Mouse (Mus musculus): ENCODE results near the gene Tlr6. TPM values are rescaled to one million over a fixed set of nuclear protein-coding genes. Genes with fewer than 3 reads are reported as not detected.
A peak's percentile ranks its signal among the peaks of the same experiment; 100 is the strongest.

Gene Tlr6
- polyA plus RNA-seq, 1 experiment from 2014 or later, result 0.25 TPM

DNA sequence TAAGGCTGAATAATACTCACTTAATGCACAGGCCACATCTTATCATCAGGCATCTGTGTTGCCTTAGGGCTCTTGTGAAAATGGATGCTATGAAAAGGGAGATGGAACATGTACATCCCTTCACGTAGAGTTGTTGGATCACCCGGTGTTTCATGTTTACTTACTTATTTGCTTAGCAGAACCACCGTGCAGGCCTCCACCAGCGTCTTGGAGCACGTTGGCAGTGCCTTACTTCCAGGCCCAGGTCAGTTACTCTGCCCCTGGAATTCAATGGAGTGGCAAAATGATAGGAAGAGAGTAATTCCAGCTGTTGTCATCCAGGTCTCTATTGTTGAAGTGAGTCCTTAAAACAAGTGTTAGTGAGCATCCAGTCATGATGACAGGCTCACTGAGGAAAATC, 52.0 kb downstream of the Tlr6 start:
- Histone ChIP-seq H3K4me3 (ENCODE audit: low read length) (no peak overlapping the region), H3K36me3 (ENCODE audit: control insufficient read depth, insufficient read depth, low read length) (no peaks in the 10 kb centered on the region), H3K9me3 (ENCODE audit: control insufficient read depth, low read length) (no peaks in the 10 kb centered on the region), H3K27ac (ENCODE audit: low read depth, low read length) (no peak overlapping the region), H3K4me2 (ENCODE audit: low read length) (no peak overlapping the region), H3K27me3 (replicated peaks; ENCODE audit: control insufficient read depth, insufficient read depth, low read length) (no peaks in the 10 kb centered on the region), H3K4me1 (ENCODE audit: control insufficient read depth, insufficient read depth, low read depth, low read length) (no peaks in the 10 kb centered on the region), H3K9ac (ENCODE audit: low read depth, low read length) (no peak overlapping the region)
- 90% methylated on average over 5 of the region's 5 CpGs for WGBS
- no peak for ATAC-seq

DNA sequence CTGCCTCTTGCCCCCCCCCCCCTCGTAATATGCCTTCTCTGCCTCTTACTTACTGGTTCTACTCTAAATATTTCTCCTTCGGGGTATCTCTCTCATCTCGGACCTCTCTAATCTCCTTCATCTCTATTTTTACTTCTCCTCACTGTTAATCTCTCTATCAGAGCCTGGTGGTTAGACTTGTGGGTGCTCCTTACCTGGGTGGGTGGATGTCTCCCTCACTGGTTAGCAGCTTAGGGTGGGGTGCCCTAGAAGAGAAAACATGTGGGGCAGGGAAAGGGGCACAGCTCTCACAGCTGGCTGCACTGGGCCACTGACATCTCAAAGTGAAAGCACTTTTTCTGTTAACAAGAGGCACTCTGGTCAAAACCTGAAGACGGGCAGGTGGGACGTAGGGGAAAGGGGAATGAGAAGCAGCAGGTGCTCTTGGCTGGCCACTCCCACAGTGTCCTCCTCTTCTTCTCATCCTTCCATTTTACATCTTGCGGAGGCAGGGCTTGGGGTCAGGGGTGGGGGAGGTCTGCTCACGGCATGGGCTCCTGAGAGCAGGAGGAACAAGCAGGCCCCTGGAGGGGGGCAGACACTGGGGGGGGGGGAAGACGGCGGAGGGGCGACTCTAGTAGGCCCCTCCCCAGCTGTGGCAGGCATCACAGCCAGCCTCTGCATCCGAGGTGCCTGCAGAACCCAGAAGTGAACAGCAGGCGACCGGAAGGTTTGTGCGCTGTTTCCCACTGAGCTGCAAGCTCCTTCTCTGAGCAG, 54.2 kb downstream of the Tlr6 start:
- no peak overlapping the region for H3K4me3 ChIP-seq (ENCODE audit: low read length)
- no peak for ATAC-seq
- no peak overlapping the region for H3K27ac ChIP-seq (ENCODE audit: low read depth, low read length)
- no peaks in the 10 kb centered on the region for H3K36me3 ChIP-seq (ENCODE audit: control insufficient read depth, insufficient read depth, low read length)
- H3K9me3 ChIP-seq (ENCODE audit: control insufficient read depth, low read length), result peaks cover 4% of the 10 kb centered on the region; the same call in 1 of the 2 replicates
- no peak overlapping the region for H3K9ac ChIP-seq (ENCODE audit: low read depth, low read length)
- H3K4me1 ChIP-seq (ENCODE audit: control insufficient read depth, insufficient read depth, low read depth, low read length), result no peaks in the 10 kb centered on the region
- 66% methylated on average over 12 of the region's 14 CpGs for WGBS
- no peaks in the 10 kb centered on the region for H3K27me3 ChIP-seq (replicated peaks; ENCODE audit: control insufficient read depth, insufficient read depth, low read length)
- no peak overlapping the region for H3K4me2 ChIP-seq (ENCODE audit: low read length)

MicroRNA genes within 50 kb of the gene (microRNA counts, 519-probe panel; counts per million panel counts)
- 2,262 counts per million, percentile 49 among the panel's probes with 10 or more counts for microRNA mmu-miR-574-3p
- 1,945 counts per million, percentile 26 among the panel's probes with 10 or more counts for microRNA mmu-miR-574-5p

Small RNA genes lying within 50 kb of the gene (microRNA-seq; reads per million reads assigned to microRNA genes)
- 39.6 reads per million, percentile 37 among the genes with 10 or more reads in this experiment for gene Mir574

Other genes starting within 250 kb of the Tlr6 start
- gene Klf3, start 156.7 kb downstream of the Tlr6 start, polyA plus RNA-seq (2015; fragmentation: Nextera tagmentation; extraction: Ambion mirVana), result 23.7 and 23.8 TPM in 2 replicates
- gene Tlr1, start 26.5 kb downstream of the Tlr6 start, polyA plus RNA-seq (2015; fragmentation: Nextera tagmentation; extraction: Ambion mirVana), result 0.29 and 0.46 TPM in 2 replicates
- gene Fam114a1, start 10.0 kb upstream of the Tlr6 start, polyA plus RNA-seq (2015; fragmentation: Nextera tagmentation; extraction: Ambion mirVana), result 9.6 and 11.5 TPM in 2 replicates
- gene Tmem156, start 132.0 kb upstream of the Tlr6 start, polyA plus RNA-seq (2015; fragmentation: Nextera tagmentation; extraction: Ambion mirVana), result 0.16 TPM in 1 of 2 replicates, not detected in the other
- 48.7 and 52.4 TPM in 2 replicates for gene Klhl5, start 147.4 kb upstream of the Tlr6 start, polyA plus RNA-seq (2015; fragmentation: Nextera tagmentation; extraction: Ambion mirVana)
- gene Wdr19, start 239.6 kb upstream of the Tlr6 start, polyA plus RNA-seq (2015; fragmentation: Nextera tagmentation; extraction: Ambion mirVana), result 11.2 and 12.3 TPM in 2 replicates